Mouse (Mus musculus): ENCODE measurements around the gene 4921524J17Rik. TPM values are rescaled to one million over a fixed set of nuclear protein-coding genes. Genes with fewer than 3 reads are reported as not detected.

4921524J17Rik gene
- total and polyA plus RNA-seq, 3 experiments = 3.2 to 46.6 (median 20.4) TPM

- peak; percentile 30 for DNase-seq
These were observed 51.8 kb downstream of the 4921524J17Rik start for GRCm38 (mm10) chr8:85380824-85381209.

GRCm38 (mm10) chr8:85380123-85380823 lies 52.4 kb downstream of the 4921524J17Rik start:
- DNase-seq = no peak

- no peak for DNase-seq
These were observed 53.4 kb downstream of the 4921524J17Rik start for GRCm38 (mm10) chr8:85379142-85379781.

- DNase-seq = no peak
These were observed 56.1 kb downstream of the 4921524J17Rik start for GRCm38 (mm10) chr8:85376516-85376915.

- no peak for DNase-seq
These were observed 58.3 kb downstream of the 4921524J17Rik start for GRCm38 (mm10) chr8:85374286-85374685.

GRCm38 (mm10) chr8:85373435-85374039 lies 59.1 kb downstream of the 4921524J17Rik start:
- no peak for DNase-seq

GRCm38 (mm10) chr8:85372465-85372839 lies 60.2 kb downstream of the 4921524J17Rik start:
- DNase-seq = no peak

- no peak for DNase-seq
These were observed 60.7 kb downstream of the 4921524J17Rik start for GRCm38 (mm10) chr8:85371736-85372464.

GRCm38 (mm10) chr8:85365176-85365575 lies 67.5 kb downstream of the 4921524J17Rik start:
- DNase-seq = no peak

GRCm38 (mm10) chr8:85364628-85365027 lies 68.0 kb downstream of the 4921524J17Rik start:
- no peak for DNase-seq

- DNase-seq = no peak
These were observed 69.2 kb downstream of the 4921524J17Rik start for GRCm38 (mm10) chr8:85363406-85363805.

GRCm38 (mm10) chr8:85362211-85362610 lies 70.4 kb downstream of the 4921524J17Rik start:
- no peak for DNase-seq

Other genes with a start within 250 kb of the 4921524J17Rik start
- gene Olfr371, start 206.8 kb downstream of the 4921524J17Rik start, total RNA-seq (2021) = not detected
- not detected in 2 replicates for gene Olfr371, start 206.8 kb downstream of the 4921524J17Rik start, polyA plus RNA-seq (2012; rRNA removed)
- 10 to 100 TPM; 13.6 to 17.2 TPM for gene Orc6, start 133.2 kb downstream of the 4921524J17Rik start, total RNA-seq (2021)
- gene Orc6, start 133.2 kb downstream of the 4921524J17Rik start, polyA plus RNA-seq (2012; rRNA removed) = 4.0 and 4.4 TPM in 2 replicates
- gene Vps35, start 133.0 kb downstream of the 4921524J17Rik start, total RNA-seq (2021) = 100 to 1,000 TPM in 1 of 2 experiments, 10 to 100 TPM in 1; 90.1 to 101 TPM
- gene Vps35, start 133.0 kb downstream of the 4921524J17Rik start, polyA plus RNA-seq (2012; rRNA removed) = 3.7 and 4.3 TPM in 2 replicates
- under 1 TPM; 0.23 to 0.62 TPM for gene Mylk3, start 46.5 kb downstream of the 4921524J17Rik start, total RNA-seq (2021)
- 0.03 and 0.15 TPM in 2 replicates for gene Mylk3, start 46.5 kb downstream of the 4921524J17Rik start, polyA plus RNA-seq (2012; rRNA removed)
- gene Gpt2, start 59.7 kb upstream of the 4921524J17Rik start, total RNA-seq (2021) = 100 to 1,000 TPM in 1 of 2 experiments, 10 to 100 TPM in 1; 68.8 to 379 TPM
- 214 and 283 TPM in 2 replicates for gene Gpt2, start 59.7 kb upstream of the 4921524J17Rik start, polyA plus RNA-seq (2012; rRNA removed)
- gene Dnaja2, start 122.5 kb upstream of the 4921524J17Rik start, total RNA-seq (2021) = 100 to 1,000 TPM; 157 to 173 TPM
- gene Dnaja2, start 122.5 kb upstream of the 4921524J17Rik start, polyA plus RNA-seq (2012; rRNA removed) = 5.3 and 7.7 TPM in 2 replicates